Mouse (Mus musculus): ENCODE measurements around the gene Olfr748. TPM values are rescaled to one million over a fixed set of nuclear protein-coding genes. Genes with fewer than 3 reads are reported as not detected.
"Not testable (repeated sequence)": the region's sequence is repeated elsewhere in the genome, so short reads cannot be mapped to it uniquely, and the experiment has no call there.

Olfr748 gene
- not detected in 2 replicates for polyA plus RNA-seq (2015; fragmentation: Nextera tagmentation; extraction: Ambion mirVana)

DNA sequence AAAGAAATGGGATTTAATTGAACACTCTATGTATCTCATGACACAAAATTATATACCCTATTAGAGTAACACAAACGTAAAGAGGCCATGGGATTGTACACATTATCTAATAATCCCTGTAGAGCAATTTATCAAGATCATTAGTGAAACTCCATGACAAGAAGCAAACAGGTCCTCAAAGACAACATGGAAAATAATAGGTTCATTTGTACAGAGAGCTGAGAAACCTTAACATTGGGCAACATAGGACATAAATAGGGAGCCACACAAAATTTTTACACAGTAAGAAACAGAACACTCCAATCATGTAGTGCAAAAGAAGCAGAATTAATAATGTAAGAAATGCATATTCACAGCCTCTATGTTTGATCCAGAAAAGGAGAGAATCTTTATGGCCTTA lies at the start of gene Olfr748:
Olfr748 (plus strand) TSS at position 301 of the 400 bp plus-strand sequence.
- Histone ChIP-seq H3K4me3 (no peak within 1 kb of the TSS), H3K27ac (no peak within 1 kb of the TSS), H3K9me3 (no peaks in the 10 kb centered on the region), H3K36me3 (no peaks in the 10 kb centered on the region), H3K9ac (no peak within 1 kb of the TSS), H3K27me3 (no peaks in the 10 kb centered on the region), H3K4me1 (no peaks in the 10 kb centered on the region), H3K4me2 (replicated peaks) (no peak within 1 kb of the TSS)
- no peak for ATAC-seq (ENCODE audit: low FRiP score, low read depth)
- WGBS, result 78% methylated on average over 1 of the region's 1 CpGs

DNA sequence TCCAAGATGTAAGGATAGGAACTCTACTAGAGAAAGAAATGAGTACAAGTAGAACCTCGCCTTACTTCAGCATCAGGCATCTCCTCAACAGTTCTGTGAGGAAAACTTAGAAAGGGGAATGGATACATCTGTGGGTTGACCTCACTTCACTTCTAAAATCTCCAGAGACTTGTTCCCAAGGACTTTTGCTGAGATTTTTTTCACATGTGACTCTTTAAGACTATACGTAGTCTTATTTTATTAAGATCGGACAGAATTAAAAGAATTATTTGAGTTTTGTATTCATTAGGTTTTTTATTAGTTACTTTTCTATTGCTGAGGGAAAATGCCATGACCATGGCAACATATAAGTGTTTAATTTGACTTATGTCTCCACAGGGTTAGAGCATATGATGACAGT lies 14.1 kb upstream of the Olfr748 start, which contains the start of gene Olfr747:
Olfr747 (minus strand) TSS at position 101 of the 400 bp plus-strand sequence.
- Histone ChIP-seq H3K27me3 (no peaks in the 10 kb centered on the region), H3K36me3 (no peaks in the 10 kb centered on the region), H3K4me3 (no peak within 1 kb of the TSS), H3K9ac (no peak within 1 kb of the TSS), H3K27ac (no peak within 1 kb of the TSS), H3K9me3 (no peaks in the 10 kb centered on the region), H3K4me2 (replicated peaks) (no peak within 1 kb of the TSS), H3K4me1 (no peaks in the 10 kb centered on the region)
- WGBS, result 88% methylated on average over 3 of the region's 3 CpGs
- ATAC-seq (ENCODE audit: low FRiP score, low read depth), result no peak

DNA sequence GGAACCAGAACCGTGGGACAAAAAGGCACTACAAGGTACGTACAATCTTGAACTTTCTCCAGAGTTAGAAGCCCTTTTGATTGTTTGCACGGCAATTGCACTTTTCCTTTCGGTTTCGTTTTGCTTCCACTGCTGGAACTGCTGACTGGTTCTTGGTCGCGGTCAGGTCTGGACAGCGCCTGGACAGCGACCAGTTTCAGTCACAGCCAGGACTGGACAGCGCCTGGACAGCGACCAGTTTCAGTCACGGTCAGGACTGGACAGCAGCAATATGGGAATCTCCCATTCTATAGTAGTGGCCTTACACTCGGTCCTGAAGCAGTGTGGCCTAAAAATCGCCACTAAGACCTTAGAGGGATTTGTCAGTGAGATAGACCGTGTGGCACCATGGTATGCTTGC lies 12.7 kb downstream of the Olfr748 start:
- H3K36me3 ChIP-seq; H3K9me3 ChIP-seq; ATAC-seq (ENCODE audit: low FRiP score, low read depth); H3K4me2 ChIP-seq (replicated peaks); H3K27ac ChIP-seq; H3K4me1 ChIP-seq; H3K9ac ChIP-seq; H3K27me3 ChIP-seq; H3K4me3 ChIP-seq: not testable (repeated sequence)
- WGBS, result 91% methylated on average over 15 of the region's 15 CpGs

DNA sequence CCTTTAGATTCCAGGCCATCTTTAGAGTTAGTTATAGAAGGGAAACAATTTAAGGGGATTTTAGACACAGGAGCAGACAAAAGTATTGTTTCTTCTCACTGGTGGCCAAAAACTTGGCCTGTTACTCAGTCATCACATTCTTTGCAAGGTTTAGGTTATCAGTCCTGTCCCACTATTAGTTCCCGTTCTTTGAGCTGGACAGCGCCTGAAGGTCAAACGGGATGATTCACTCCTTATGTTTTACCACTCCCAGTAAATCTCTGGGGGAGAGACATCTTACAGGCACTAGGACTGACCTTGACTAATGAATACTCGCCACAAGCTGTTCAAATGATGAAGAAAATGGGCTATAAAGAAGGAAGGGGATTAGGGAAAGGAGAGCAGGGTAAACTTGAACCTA lies 15.2 kb downstream of the Olfr748 start:
- H3K4me3 ChIP-seq; H3K4me2 ChIP-seq (replicated peaks); H3K9ac ChIP-seq; H3K27me3 ChIP-seq; H3K4me1 ChIP-seq; H3K9me3 ChIP-seq; ATAC-seq (ENCODE audit: low FRiP score, low read depth); H3K27ac ChIP-seq; H3K36me3 ChIP-seq: not testable (repeated sequence)
- WGBS, result 70% methylated on average over 4 of the region's 4 CpGs

DNA sequence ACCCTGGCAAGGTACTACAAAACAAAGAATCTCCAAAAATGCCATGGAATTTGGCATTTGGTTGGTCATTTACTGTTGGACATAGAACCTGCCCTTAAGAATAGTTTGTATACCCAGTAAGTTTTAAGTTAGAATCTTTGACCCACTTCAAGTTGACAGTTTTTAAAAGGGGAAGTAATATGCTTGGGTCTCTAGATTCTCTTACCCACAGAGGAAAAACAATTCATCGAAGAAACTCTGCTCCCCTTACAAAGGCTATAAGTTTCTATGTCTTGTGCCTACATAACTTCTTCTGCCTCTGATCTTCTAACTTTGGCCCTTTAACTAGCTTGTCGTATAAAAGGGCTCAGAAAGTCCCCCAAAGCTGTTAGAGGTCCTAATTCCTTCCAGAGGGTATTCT lies 33.2 kb downstream of the Olfr748 start:
- no peak overlapping the region for H3K9ac ChIP-seq
- 64% methylated on average over 2 of the region's 2 CpGs for WGBS
- no peaks in the 10 kb centered on the region for H3K9me3 ChIP-seq
- H3K36me3 ChIP-seq, result no peaks in the 10 kb centered on the region
- ATAC-seq (ENCODE audit: low FRiP score, low read depth), result no peak
- H3K27ac ChIP-seq, result no peak overlapping the region
- no peak overlapping the region for H3K4me3 ChIP-seq
- H3K4me2 ChIP-seq (replicated peaks), result no peak overlapping the region
- H3K4me1 ChIP-seq, result no peaks in the 10 kb centered on the region
- H3K27me3 ChIP-seq, result no peaks in the 10 kb centered on the region

DNA sequence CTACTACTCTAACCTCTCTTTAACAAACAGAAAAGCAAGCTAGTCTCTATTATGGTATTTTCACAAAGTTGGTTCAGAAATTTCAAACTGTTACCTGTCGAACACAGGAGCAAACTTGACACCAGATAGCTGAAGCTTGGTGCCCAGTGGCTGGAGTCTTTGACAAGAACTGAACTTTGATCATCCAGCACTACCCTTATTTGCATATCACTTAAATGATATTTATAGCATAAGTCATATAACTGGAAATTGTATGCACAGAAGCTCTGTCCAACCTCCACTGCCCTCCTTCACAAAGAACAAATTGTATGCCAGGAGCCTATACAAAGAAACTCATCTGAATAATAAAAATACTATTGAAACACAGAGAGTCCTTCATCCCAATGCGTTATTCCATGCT lies 34.4 kb downstream of the Olfr748 start:
- H3K4me3 ChIP-seq, result no peak overlapping the region
- H3K9ac ChIP-seq, result no peak overlapping the region
- H3K4me2 ChIP-seq (replicated peaks), result no peak overlapping the region
- H3K27me3 ChIP-seq, result no peaks in the 10 kb centered on the region
- WGBS, result 74% methylated on average over 2 of the region's 2 CpGs
- no peaks in the 10 kb centered on the region for H3K9me3 ChIP-seq
- H3K36me3 ChIP-seq, result no peaks in the 10 kb centered on the region
- no peak overlapping the region for H3K27ac ChIP-seq
- no peak for ATAC-seq (ENCODE audit: low FRiP score, low read depth)
- H3K4me1 ChIP-seq, result no peaks in the 10 kb centered on the region

DNA sequence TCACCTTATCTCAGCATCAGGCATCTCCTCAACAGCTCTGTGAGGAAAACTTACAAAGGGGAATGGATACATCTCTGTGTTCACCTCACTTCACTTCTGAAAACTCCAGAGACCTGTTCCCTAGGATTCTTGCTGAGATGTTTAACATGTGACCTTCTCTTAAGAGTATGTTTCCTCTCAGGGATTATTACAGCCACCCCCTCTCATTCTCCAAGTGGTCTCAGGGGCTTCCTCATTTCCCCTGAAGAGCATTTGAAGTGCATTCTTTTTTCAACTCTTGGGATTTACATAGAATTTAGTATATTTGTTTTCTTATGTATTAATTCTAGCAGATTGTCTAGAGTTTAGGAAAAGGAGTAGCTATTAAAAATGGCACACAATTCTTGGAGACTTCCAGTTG lies 37.8 kb downstream of the Olfr748 start, which contains the start of gene Olfr749:
Olfr749 (minus strand) TSS at position 101 of the 400 bp plus-strand sequence.
- H3K36me3 ChIP-seq, result no peaks in the 10 kb centered on the region
- no peak within 1 kb of the TSS for H3K27ac ChIP-seq
- ATAC-seq (ENCODE audit: low FRiP score, low read depth), result no peak
- H3K4me2 ChIP-seq (replicated peaks), result no peak within 1 kb of the TSS
- H3K9me3 ChIP-seq, result no peaks in the 10 kb centered on the region
- no peak within 1 kb of the TSS for H3K4me3 ChIP-seq
- no peaks in the 10 kb centered on the region for H3K4me1 ChIP-seq
- H3K9ac ChIP-seq, result no peak within 1 kb of the TSS
- no peaks in the 10 kb centered on the region for H3K27me3 ChIP-seq

DNA sequence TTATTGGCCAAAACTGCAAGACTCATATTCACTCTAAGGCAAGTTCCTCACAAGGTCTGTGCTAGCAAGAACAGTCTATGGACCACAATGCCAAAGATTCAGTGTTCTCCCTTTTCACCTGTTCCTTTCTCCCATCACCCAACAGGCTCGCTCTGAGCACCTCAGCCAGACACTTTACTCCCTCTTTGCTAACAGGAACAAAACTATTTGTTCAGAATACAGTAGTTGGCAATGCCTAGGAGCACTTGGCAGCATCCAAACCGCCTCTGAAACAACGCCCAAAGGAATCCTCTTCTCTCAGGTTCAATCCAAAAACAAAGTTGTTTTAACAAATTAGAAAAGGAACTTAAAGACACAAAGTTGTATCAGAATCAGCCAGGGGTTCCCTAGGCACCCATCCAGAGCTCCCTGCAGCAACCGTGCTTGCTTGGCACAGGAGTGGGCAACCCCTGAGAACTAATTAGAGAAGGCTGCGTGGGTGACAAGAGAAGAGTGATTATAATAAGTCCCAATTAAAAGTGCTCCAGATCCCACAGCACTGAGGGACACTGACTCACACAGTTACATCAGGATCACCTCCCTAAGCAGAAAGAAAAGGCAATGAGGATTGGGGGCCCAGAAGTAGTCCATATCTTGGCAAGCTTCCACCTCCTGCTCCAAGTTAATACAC lies 51.4 kb downstream of the Olfr748 start:
- ATAC-seq (ENCODE audit: low FRiP score, low read depth), result no peak
- 78% methylated on average over 5 of the region's 5 CpGs for WGBS
- Histone ChIP-seq H3K36me3 (peaks cover 8% of the 10 kb centered on the region), H3K4me1 (no peaks in the 10 kb centered on the region), H3K27ac (no peak overlapping the region), H3K27me3 (no peaks in the 10 kb centered on the region), H3K4me3 (no peak overlapping the region), H3K4me2 (replicated peaks) (no peak overlapping the region), H3K9me3 (no peaks in the 10 kb centered on the region), H3K9ac (no peak overlapping the region)

Other genes with a start within 250 kb of the Olfr748 start
- gene Olfr741, start 234.6 kb upstream of the Olfr748 start, polyA plus RNA-seq (2015; fragmentation: Nextera tagmentation; extraction: Ambion mirVana), result not detected in 2 replicates
- gene Olfr742, start 203.8 kb upstream of the Olfr748 start, polyA plus RNA-seq (2015; fragmentation: Nextera tagmentation; extraction: Ambion mirVana), result not detected in 2 replicates
- gene Olfr743, start 185.5 kb upstream of the Olfr748 start, polyA plus RNA-seq (2015; fragmentation: Nextera tagmentation; extraction: Ambion mirVana), result not detected in 2 replicates
- gene Olfr744, start 92.5 kb upstream of the Olfr748 start, polyA plus RNA-seq (2015; fragmentation: Nextera tagmentation; extraction: Ambion mirVana), result not detected in 2 replicates
- not detected in 2 replicates for gene Olfr745, start 68.0 kb upstream of the Olfr748 start, polyA plus RNA-seq (2015; fragmentation: Nextera tagmentation; extraction: Ambion mirVana)
- not detected in 2 replicates for gene Olfr746, start 60.3 kb upstream of the Olfr748 start, polyA plus RNA-seq (2015; fragmentation: Nextera tagmentation; extraction: Ambion mirVana)
- not detected in 2 replicates for gene Olfr747, start 14.2 kb upstream of the Olfr748 start, polyA plus RNA-seq (2015; fragmentation: Nextera tagmentation; extraction: Ambion mirVana)
- gene Olfr749, start 37.7 kb downstream of the Olfr748 start, polyA plus RNA-seq (2015; fragmentation: Nextera tagmentation; extraction: Ambion mirVana), result not detected in 2 replicates
- 87.1 and 88.5 TPM in 2 replicates for gene Ttc5, start 78.1 kb downstream of the Olfr748 start, polyA plus RNA-seq (2015; fragmentation: Nextera tagmentation; extraction: Ambion mirVana)
- gene Ccnb1ip1, start 100.4 kb downstream of the Olfr748 start, polyA plus RNA-seq (2015; fragmentation: Nextera tagmentation; extraction: Ambion mirVana), result not detected in 2 replicates
- gene Parp2, start 100.5 kb downstream of the Olfr748 start, polyA plus RNA-seq (2015; fragmentation: Nextera tagmentation; extraction: Ambion mirVana), result 67.9 and 69.9 TPM in 2 replicates
- gene Tep1, start 163.2 kb downstream of the Olfr748 start, polyA plus RNA-seq (2015; fragmentation: Nextera tagmentation; extraction: Ambion mirVana), result 3.5 and 5.7 TPM in 2 replicates
- gene Klhl33, start 190.1 kb downstream of the Olfr748 start, polyA plus RNA-seq (2015; fragmentation: Nextera tagmentation; extraction: Ambion mirVana), result 0.08 and 0.10 TPM in 2 replicates
- 177 and 184 TPM in 2 replicates for gene Osgep, start 217.5 kb downstream of the Olfr748 start, polyA plus RNA-seq (2015; fragmentation: Nextera tagmentation; extraction: Ambion mirVana)
- 286 and 290 TPM in 2 replicates for gene Apex1, start 217.6 kb downstream of the Olfr748 start, polyA plus RNA-seq (2015; fragmentation: Nextera tagmentation; extraction: Ambion mirVana)
- gene Pip4p1, start 223.5 kb downstream of the Olfr748 start, polyA plus RNA-seq (2015; fragmentation: Nextera tagmentation; extraction: Ambion mirVana), result 46.8 and 47.4 TPM in 2 replicates
- 51.6 and 56.9 TPM in 2 replicates for gene Pnp, start 223.7 kb downstream of the Olfr748 start, polyA plus RNA-seq (2015; fragmentation: Nextera tagmentation; extraction: Ambion mirVana)
- gene Gm49342, start 237.1 kb downstream of the Olfr748 start, polyA plus RNA-seq (2015; fragmentation: Nextera tagmentation; extraction: Ambion mirVana), result not detected in 2 replicates
- 0.37 and 0.42 TPM in 2 replicates for gene Pnp2, start 248.6 kb downstream of the Olfr748 start, polyA plus RNA-seq (2015; fragmentation: Nextera tagmentation; extraction: Ambion mirVana)